Mouse (Mus musculus): Measurements from ENCODE around the gene D8Ertd738e. TPM values are rescaled to one million over a fixed set of nuclear protein-coding genes. Genes with fewer than 3 reads are reported as not detected.

D8Ertd738e gene
- polyA plus RNA-seq, 1 experiment from 2014 or later: 227 TPM

DNA sequence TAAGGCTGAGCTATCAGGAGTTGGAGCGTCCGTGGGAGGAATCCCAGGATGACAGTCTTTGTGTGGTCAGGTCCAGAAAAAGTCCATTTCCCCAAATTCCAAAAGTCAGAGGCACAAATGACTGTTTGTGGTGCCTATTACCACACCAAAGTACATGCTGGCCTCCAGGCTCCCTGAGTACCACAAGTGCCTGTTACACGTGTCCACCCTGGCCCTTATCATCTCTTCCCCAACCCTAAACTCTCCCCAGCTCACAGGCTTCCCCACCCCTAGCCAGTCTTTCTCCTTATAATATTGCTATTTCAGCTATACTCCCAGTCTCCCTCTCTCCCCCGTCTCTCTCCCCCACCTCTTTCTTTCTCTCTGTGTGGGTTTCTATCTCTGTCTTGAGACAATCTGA, 22.8 kb upstream of the D8Ertd738e start:
- no peaks in the 10 kb centered on the region for H3K27me3 ChIP-seq
- in situ Hi-C loops (cut with MboI; ENCODE audit: low pct_unique_long_range_greater_than_20kb): no loop called here
- ChIA-PET CTCF (interaction anchor here (1.0 kb wide), 1 partner anchor 13 kb away, joined by 3 read pairs; no protein-coding TSS in a partner anchor), POLR2A (no interaction called here)
- no peak for TF ChIP-seq CTCF (IDR thresholded peaks at IDR 0.05)
- ATAC-seq: no peak
- no peak for DNase-seq (ENCODE audit: low read depth, low spot score)

GRCm38 (mm10) chr8:84269950-84270773, 20.6 kb upstream of the D8Ertd738e start, which contains the start of gene Ccdc130:
Ccdc130 (minus strand) TSS chr8:84270380.
- POLR2A ChIA-PET: interaction anchor here (1.0 to 1.2 kb wide), 2 partner anchors 13 to 20 kb away, joined by 3 read pairs; partner anchors contain the start of genes D8Ertd738e and Mri1
- H3K27me3 ChIP-seq: no peaks in the 10 kb centered on the region
- peak; percentile 94 for ATAC-seq
- peak; percentile 96 for DNase-seq (ENCODE audit: low read depth, low spot score)
- CTCF ChIA-PET: interaction anchor here (0.6 kb wide), 1 partner anchor 15 kb away, joined by 3 read pairs; no protein-coding TSS in a partner anchor
- no peak for TF ChIP-seq CTCF (IDR thresholded peaks at IDR 0.05)
- in situ Hi-C loops (cut with MboI; ENCODE audit: low pct_unique_long_range_greater_than_20kb): no loop called here

DNA sequence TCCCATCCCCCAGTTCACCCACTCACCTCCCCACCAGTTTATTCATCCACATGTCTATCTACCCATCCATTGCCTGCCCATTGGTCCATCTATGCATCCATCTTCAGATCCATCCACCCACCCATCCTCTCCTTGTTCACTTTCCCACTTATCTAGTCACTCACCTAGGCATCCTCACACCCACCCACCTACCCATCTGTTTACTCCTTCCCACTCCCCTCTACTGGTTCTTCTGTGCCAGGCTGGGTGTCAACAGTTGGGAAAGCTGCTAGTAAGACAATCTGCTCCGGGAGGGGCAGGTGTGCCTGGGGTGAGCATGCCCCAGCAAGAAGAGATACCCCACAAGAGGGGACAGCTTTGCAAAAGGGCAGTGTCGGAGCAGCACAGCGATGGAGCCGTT, 11.6 kb upstream of the D8Ertd738e start:
- in situ Hi-C loops (cut with MboI; ENCODE audit: low pct_unique_long_range_greater_than_20kb): no loop called here
- ChIA-PET POLR2A (no interaction called here), CTCF (no interaction called here)
- DNase-seq (ENCODE audit: low read depth, low spot score): no peak
- TF ChIP-seq CTCF (IDR thresholded peaks at IDR 0.05): no peak
- no peak for ATAC-seq
- H3K27me3 ChIP-seq: no peaks in the 10 kb centered on the region

DNA sequence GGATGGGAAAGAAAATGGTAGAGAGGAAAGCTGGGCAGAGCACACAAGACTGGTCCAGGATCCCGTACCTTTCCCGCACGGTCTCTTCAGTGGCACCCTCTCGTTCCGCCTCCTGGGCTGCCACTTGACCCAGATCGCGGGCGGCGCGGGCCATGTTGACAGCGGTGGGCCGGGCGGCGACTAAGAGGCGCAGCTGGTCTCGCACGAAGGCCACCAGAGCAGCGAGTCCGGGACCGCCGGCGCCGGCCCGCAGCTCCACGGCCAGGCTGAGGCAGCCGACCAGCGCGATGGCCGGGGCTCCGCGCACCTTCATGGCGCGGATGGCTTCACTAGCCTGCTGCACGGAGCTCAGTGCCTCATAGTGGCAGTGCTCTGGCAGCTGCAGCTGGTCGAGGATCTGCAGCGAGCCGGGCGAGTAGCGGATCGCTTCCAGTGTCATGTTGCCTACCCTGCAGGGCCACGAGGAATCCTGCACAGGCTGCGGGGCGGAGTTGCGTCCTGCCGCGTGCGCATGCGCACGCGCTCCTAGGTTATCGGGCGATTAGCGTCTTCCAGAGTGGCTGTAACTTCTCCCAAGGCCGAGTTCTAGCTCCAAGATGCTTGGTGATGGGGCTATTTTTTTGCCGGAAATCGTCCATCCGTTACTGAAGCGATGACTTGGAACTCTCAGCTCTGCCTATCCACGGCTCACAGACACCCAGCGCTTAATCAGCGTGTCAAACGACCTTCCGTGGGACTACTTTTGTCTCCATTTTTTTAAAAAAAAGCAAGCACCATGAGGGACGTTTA, 7.5 kb upstream of the D8Ertd738e start, which contains the start of gene Mri1:
Gene Mri1 (minus strand): TSS at position 505 of the 789 bp plus-strand sequence.
- H3K27me3 ChIP-seq: no peaks in the 10 kb centered on the region
- ChIA-PET POLR2A (interaction anchor here (0.9 to 1.9 kb wide), 7 partner anchors 8 to 70 kb away, joined by 3 to 9 read pairs (median 4); partner anchors contain the start of gene Zswim4), CTCF (interaction anchor here (1.2 to 1.7 kb wide), 5 partner anchors 9 to 56 kb away, joined by 3 to 5 read pairs (median 4); no protein-coding TSS in a partner anchor)
- DNase-seq (ENCODE audit: low read depth, low spot score) (no peak), ATAC-seq (peak; percentile 68)
- no peak for TF ChIP-seq CTCF (IDR thresholded peaks at IDR 0.05)
- in situ Hi-C loops (cut with MboI; ENCODE audit: low pct_unique_long_range_greater_than_20kb): no loop called here

DNA sequence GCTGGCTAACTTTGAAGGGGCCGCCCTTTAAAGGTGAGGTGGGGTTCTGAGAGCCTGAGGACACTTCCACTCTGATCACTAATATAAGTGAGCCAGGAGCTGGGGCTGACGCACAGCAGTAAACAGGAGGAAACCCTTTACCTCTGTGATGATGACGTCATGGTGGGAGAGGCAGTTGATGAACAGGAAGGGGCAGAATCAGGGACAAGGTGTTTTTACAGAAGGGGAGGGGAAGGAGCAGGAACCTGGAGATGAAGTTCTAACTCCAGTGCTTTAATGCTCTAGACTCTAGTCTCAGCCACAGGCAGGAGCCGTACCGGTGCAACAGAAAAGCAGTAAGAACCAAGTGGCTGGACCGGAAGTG, 6.9 kb upstream of the D8Ertd738e start:
- DNase-seq (ENCODE audit: low read depth, low spot score) (no peak), ATAC-seq (peak; percentile 14)
- in situ Hi-C loops (cut with MboI; ENCODE audit: low pct_unique_long_range_greater_than_20kb): no loop called here
- no peaks in the 10 kb centered on the region for H3K27me3 ChIP-seq
- CTCF ChIA-PET: interaction anchor here (1.2 to 1.7 kb wide), 7 partner anchors 9 to 55 kb away, joined by 3 to 5 read pairs (median 4); no protein-coding TSS in a partner anchor
- POLR2A ChIA-PET: interaction anchor here (1.1 to 1.9 kb wide), 3 partner anchors 14 to 70 kb away, joined by 4 to 9 read pairs (median 5); partner anchors contain the start of gene Zswim4
- TF ChIP-seq CTCF (IDR thresholded peaks at IDR 0.05): no peak

DNA sequence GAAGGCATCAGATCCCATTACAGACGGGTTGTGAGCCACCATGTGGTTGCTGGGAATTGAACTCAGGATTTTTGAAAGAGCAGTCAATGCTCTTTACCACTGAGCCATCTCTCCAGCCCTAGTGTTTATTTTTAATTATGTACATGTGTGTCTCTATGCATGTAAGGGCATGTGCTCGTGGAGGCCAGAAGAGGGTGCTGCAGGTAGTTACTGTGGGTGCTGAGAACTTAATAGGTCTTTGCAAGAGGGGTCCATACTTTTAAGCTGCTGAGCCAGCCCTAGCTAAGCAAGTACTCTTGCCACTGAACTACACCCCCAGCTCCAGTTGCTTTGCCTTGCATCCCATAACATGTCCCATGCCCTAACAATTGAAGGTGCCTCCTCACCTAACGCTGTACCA, 6.3 kb upstream of the D8Ertd738e start:
- ATAC-seq (no peak), DNase-seq (ENCODE audit: low read depth, low spot score) (no peak)
- ChIA-PET CTCF (interaction anchor here (1.2 to 1.5 kb wide), 4 partner anchors 10 to 54 kb away, joined by 3 to 5 read pairs (median 4); no protein-coding TSS in a partner anchor), POLR2A (interaction anchor here (1.8 to 1.9 kb wide), 2 partner anchors 14 to 18 kb away, joined by 5 to 9 read pairs; partner anchors contain the start of gene Zswim4)
- TF ChIP-seq CTCF (IDR thresholded peaks at IDR 0.05): no peak
- in situ Hi-C loops (cut with MboI; ENCODE audit: low pct_unique_long_range_greater_than_20kb): no loop called here
- no peaks in the 10 kb centered on the region for H3K27me3 ChIP-seq

- in situ Hi-C loops (cut with MboI; ENCODE audit: low pct_unique_long_range_greater_than_20kb): no loop called here
- TF ChIP-seq CTCF (IDR thresholded peaks at IDR 0.05): no peak
Measured at GRCm38 (mm10) chr8:84241821-84242220, 7.7 kb downstream of the D8Ertd738e start.

GRCm38 (mm10) chr8:84241167-84241566, 8.4 kb downstream of the D8Ertd738e start:
- ChIA-PET CTCF (interaction anchor here (0.8 to 1.8 kb wide), 4 partner anchors 15 to 55 kb away, joined by 3 to 5 read pairs (median 3); no protein-coding TSS in a partner anchor), POLR2A (interaction anchor here (1.0 to 2.4 kb wide), 2 partner anchors 15 to 40 kb away, joined by 3 to 9 read pairs; partner anchors contain the start of gene Mri1)
- ATAC-seq: no peak
- DNase-seq (ENCODE audit: low read depth, low spot score): no peak
- no peaks in the 10 kb centered on the region for H3K27me3 ChIP-seq
- TF ChIP-seq CTCF (IDR thresholded peaks at IDR 0.05): no peak
- in situ Hi-C loops (cut with MboI; ENCODE audit: low pct_unique_long_range_greater_than_20kb): no loop called here

More at GRCm38 (mm10) chr8:84241821-84242220, 7.7 kb downstream of the D8Ertd738e start:
- ATAC-seq (no peak), DNase-seq (ENCODE audit: low read depth, low spot score) (no peak)
- H3K27me3 ChIP-seq: no peaks in the 10 kb centered on the region
- ChIA-PET POLR2A (interaction anchor here (2.4 kb wide), 1 partner anchor 15 kb away, joined by 9 read pairs; the partner anchor contains the start of gene Mri1), CTCF (interaction anchor here (1.0 to 1.6 kb wide), 2 partner anchors 14 to 23 kb away, joined by 3 read pairs; no protein-coding TSS in a partner anchor)

DNA sequence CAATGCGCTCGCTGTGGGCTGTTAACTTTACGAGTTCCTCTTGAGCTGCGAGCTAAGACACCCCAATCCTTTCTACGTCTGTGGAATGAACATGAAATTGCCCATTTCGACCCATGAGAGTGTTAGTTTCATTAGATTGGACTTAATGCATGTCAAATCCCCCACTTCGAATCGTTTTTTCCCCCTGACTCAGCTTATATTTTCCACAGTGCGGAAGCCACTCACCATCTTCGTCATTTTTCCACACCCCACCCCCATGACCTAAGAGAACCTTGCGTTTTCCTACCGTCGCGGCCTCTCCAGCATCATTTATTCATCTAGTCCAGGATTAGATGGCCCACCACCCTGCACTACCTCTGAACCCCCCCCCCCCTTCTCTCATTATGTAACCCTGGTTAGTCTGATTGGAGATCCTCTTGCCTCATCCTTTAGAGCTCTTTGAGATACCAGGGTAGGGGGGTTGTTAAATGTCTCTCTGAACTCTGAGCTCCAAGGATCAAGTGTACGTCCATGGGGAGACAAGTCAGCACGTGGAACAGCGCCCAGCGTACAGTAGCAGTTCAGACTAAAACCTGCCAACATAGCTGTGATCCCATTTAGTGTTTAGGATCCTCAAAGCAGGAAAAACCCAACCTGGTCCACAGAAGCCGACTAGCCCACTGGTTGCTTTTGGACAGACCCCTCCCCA, 11.8 kb downstream of the D8Ertd738e start:
- POLR2A ChIA-PET: interaction anchor here (0.7 to 1.5 kb wide), 4 partner anchors 9 to 36 kb away, joined by 3 to 5 read pairs (median 3); partner anchors contain the start of gene Mri1

More for the DNA sequence above, 11.8 kb downstream of the D8Ertd738e start:
- in situ Hi-C loops (cut with MboI; ENCODE audit: low pct_unique_long_range_greater_than_20kb): no loop called here
- no peak for TF ChIP-seq CTCF (IDR thresholded peaks at IDR 0.05)
- peak; percentile 31 for ATAC-seq
- no peaks in the 10 kb centered on the region for H3K27me3 ChIP-seq
- CTCF ChIA-PET: interaction anchor here (1.1 kb wide), 1 partner anchor 10 kb away, joined by 3 read pairs; no protein-coding TSS in a partner anchor
- DNase-seq (ENCODE audit: low read depth, low spot score): no peak

Measured in Patski (cell line).